Mouse (Mus musculus) CH12.LX (cell line): ENCODE data around the gene Fryl. TPM values are rescaled to one million over a fixed set of nuclear protein-coding genes. Genes with fewer than 3 reads are reported as not detected.

Experiments
- DNase-seq: peaks from one replicate; pipeline ENCODE4 v3.0.0-alpha.2; 2013; ENCODE audit errors: extremely low read depth
- H3K27ac ChIP-seq: 2 replicates; pipeline ENCODE4 v1.5.1; 2012; ENCODE audit warnings: low read depth, mild to moderate bottlenecking, control low read depth, moderate library complexity; ENCODE audit not compliant: insufficient read depth
- H3K27me3 ChIP-seq: replicated peaks from 2 replicates; pipeline ENCODE3; 2012; ENCODE audit warnings: inconsistent platforms
- H3K36me3 ChIP-seq, 2 experiments: replicated peaks in 1 of 2; 2 replicates each; pipeline versions ENCODE3 to v1.6.1; 2012; ENCODE audit warnings: inconsistent platforms in 1 of 2, low read length in 1 of 2, mild to moderate bottlenecking in 1 of 2, mixed read lengths in 1 of 2, moderate library complexity in 1 of 2; ENCODE audit not compliant: control insufficient read depth in 1 of 2, insufficient read depth in 1 of 2
- H3K4me1 ChIP-seq, 2 experiments: 2 replicates each; pipeline ENCODE4 v1.6.1; 2012; ENCODE audit warnings: inconsistent platforms in 1 of 2, moderate library complexity in 1 of 2; ENCODE audit not compliant: insufficient read depth in 2 of 2, control insufficient read depth in 1 of 2
- H3K4me2 ChIP-seq: 2 replicates; pipeline ENCODE4 v1.6.1; 2012; ENCODE audit warnings: low read depth, mild to moderate bottlenecking, control low read depth; ENCODE audit not compliant: poor library complexity, insufficient read depth, severe bottlenecking
- H3K4me3 ChIP-seq, 3 experiments: fragments of 150-350 bp in 1 of 3; sonication (generic) in 1 of 3; replicated peaks in 1 of 3; 2 replicates each; pipeline versions ENCODE3 to v1.5.1; 2011 to 2012; ENCODE audit warnings: low read depth in 2 of 3, low read length in 2 of 3, mild to moderate bottlenecking in 2 of 3, moderate library complexity in 2 of 3, control low read depth in 1 of 3, improper control_type of control experiment in 1 of 3, inconsistent platforms in 1 of 3, mixed read lengths in 1 of 3; ENCODE audit not compliant: poor library complexity in 1 of 3
- H3K79me2 ChIP-seq: replicated peaks from 2 replicates; pipeline ENCODE4 v1.6.1; 2012; ENCODE audit warnings: mild to moderate bottlenecking, moderate library complexity; ENCODE audit not compliant: control insufficient read depth, poor library complexity, insufficient read depth, severe bottlenecking; ENCODE audit errors: extremely low read depth
- H3K9ac ChIP-seq: 2 replicates; pipeline ENCODE4 v1.6.1; 2012; ENCODE audit warnings: low read depth, mild to moderate bottlenecking, control low read depth, moderate library complexity; ENCODE audit not compliant: insufficient read depth
- H3K9me3 ChIP-seq: replicated peaks from 2 replicates; pipeline ENCODE3; 2012; ENCODE audit warnings: low read length, inconsistent platforms, mixed read lengths
- CTCF ChIP-seq, 2 experiments: IDR thresholded peaks in 1 of 2; conservative IDR thresholded peaks in 1 of 2; 2 replicates each; pipeline ENCODE4 v1.5.1; 2011 to 2012; ENCODE audit warnings: low read depth in 2 of 2, low read length in 2 of 2, improper control_type of control experiment in 1 of 2, inconsistent platforms in 1 of 2, mild to moderate bottlenecking in 1 of 2, moderate library complexity in 1 of 2
- E2F4 ChIP-seq: IDR thresholded peaks from 2 replicates; pipeline ENCODE4 v1.6.1; 2011; ENCODE audit warnings: low read depth, low read length, improper control_type of control experiment; ENCODE audit not compliant: insufficient replicate concordance
- EP300 ChIP-seq: IDR thresholded peaks from 2 replicates; pipeline ENCODE4 v1.6.1; 2011; ENCODE audit warnings: low read length, improper control_type of control experiment
- JUND ChIP-seq: conservative IDR thresholded peaks from 2 replicates; pipeline ENCODE4 v1.6.1; 2011; ENCODE audit warnings: low read depth, low read length, improper control_type of control experiment
- KAT2A ChIP-seq: IDR thresholded peaks from 2 replicates; pipeline ENCODE4 v1.6.1; 2012; ENCODE audit warnings: low read length, improper control_type of control experiment, inconsistent platforms; ENCODE audit not compliant: insufficient replicate concordance
- MAX ChIP-seq: IDR thresholded peaks from 2 replicates; pipeline ENCODE4 v1.6.1; 2011; ENCODE audit warnings: low read length, improper control_type of control experiment
- MAZ ChIP-seq: IDR thresholded peaks from 2 replicates; pipeline ENCODE4 v1.6.1; 2012; ENCODE audit warnings: low read depth, mild to moderate bottlenecking, inconsistent platforms, low read length, improper control_type of control experiment, moderate library complexity
- MEF2A ChIP-seq: IDR thresholded peaks from 2 replicates; pipeline ENCODE4 v1.6.1; 2014; ENCODE audit warnings: low read depth, mild to moderate bottlenecking, inconsistent platforms, low read length, improper control_type of control experiment, borderline replicate concordance
- MXI1 ChIP-seq: IDR thresholded peaks from 2 replicates; pipeline ENCODE4 v1.6.1; 2011; ENCODE audit warnings: mild to moderate bottlenecking, low read depth, low read length, improper control_type of control experiment
- PAX5 ChIP-seq: IDR thresholded peaks from 2 replicates; pipeline ENCODE4 v1.6.1; 2012; ENCODE audit warnings: low read length, inconsistent platforms, mixed read lengths
- POLR2AphosphoS2 ChIP-seq: IDR thresholded peaks from 2 replicates; pipeline ENCODE4 v1.6.1; 2011; ENCODE audit warnings: low read depth, low read length, improper control_type of control experiment
- RAD21 ChIP-seq: IDR thresholded peaks from 2 replicates; pipeline ENCODE4 v1.6.1; 2011; ENCODE audit warnings: low read depth, mild to moderate bottlenecking, low read length, improper control_type of control experiment, moderate library complexity
- RCOR1 ChIP-seq: conservative IDR thresholded peaks from 2 replicates; pipeline ENCODE4 v1.6.1; 2012; ENCODE audit warnings: low read depth, mild to moderate bottlenecking, inconsistent platforms, low read length, improper control_type of control experiment
- SIN3A ChIP-seq: IDR thresholded peaks from 2 replicates; pipeline ENCODE4 v1.6.1; 2012; ENCODE audit warnings: low read length, improper control_type of control experiment, inconsistent platforms
- TCF12 ChIP-seq: IDR thresholded peaks from 2 replicates; pipeline ENCODE4 v1.6.1; 2014; ENCODE audit warnings: low read depth, mild to moderate bottlenecking, inconsistent platforms, low read length, improper control_type of control experiment
- USF1 ChIP-seq: IDR thresholded peaks from 2 replicates; pipeline ENCODE4 v1.6.1; 2014; ENCODE audit warnings: low read depth, mild to moderate bottlenecking, inconsistent platforms, low read length, improper control_type of control experiment
- ZMIZ1 ChIP-seq: IDR thresholded peaks from 2 replicates; pipeline ENCODE4 v1.6.1; 2012; ENCODE audit warnings: low read depth, mild to moderate bottlenecking, inconsistent platforms, low read length, improper control_type of control experiment
- dilution Hi-C: fragments of 300-500 bp; cut with MboI; formaldehyde crosslinking; loops from 2 replicates; pipeline ENCODE4 v1.14.3; 2020; ENCODE audit warnings: low sequenced_read_pairs; ENCODE audit not compliant: extremely low pct_unique_long_range_greater_than_20kb, extremely low pct_ligation_motif_present
- in situ Hi-C: fragments of 300-500 bp; cut with MboI; formaldehyde crosslinking; loops from 3 replicates; pipeline ENCODE4 v1.14.3; 2019; ENCODE audit warnings: low sequenced_read_pairs, low pct_ligation_motif_present, low pct_unique_long_range_greater_than_20kb, mixed read lengths
- polyA plus RNA-seq: library from polyadenylated mRNA; unstranded; fragments of >175 nt; gene quantifications from 2 replicates; pipeline ENCODE4 v1.2.1, GENCODE M21; 2012; ENCODE audit warnings: low read depth; ENCODE audit not compliant: insufficient read length
- total RNA-seq, 2 experiments: library from RNA; depleted of rRNA; stranded (reverse); fragments of 300-350 nt in 1 of 2; fragments of >200 nt in 1 of 2; gene quantifications; 2 replicates each; pipeline ENCODE4 v1.2.3; 2012 to 2014

Fryl gene
- total and polyA plus RNA-seq, 3 experiments = 23.2 to 38.4 (median 31.3) TPM

DNA sequence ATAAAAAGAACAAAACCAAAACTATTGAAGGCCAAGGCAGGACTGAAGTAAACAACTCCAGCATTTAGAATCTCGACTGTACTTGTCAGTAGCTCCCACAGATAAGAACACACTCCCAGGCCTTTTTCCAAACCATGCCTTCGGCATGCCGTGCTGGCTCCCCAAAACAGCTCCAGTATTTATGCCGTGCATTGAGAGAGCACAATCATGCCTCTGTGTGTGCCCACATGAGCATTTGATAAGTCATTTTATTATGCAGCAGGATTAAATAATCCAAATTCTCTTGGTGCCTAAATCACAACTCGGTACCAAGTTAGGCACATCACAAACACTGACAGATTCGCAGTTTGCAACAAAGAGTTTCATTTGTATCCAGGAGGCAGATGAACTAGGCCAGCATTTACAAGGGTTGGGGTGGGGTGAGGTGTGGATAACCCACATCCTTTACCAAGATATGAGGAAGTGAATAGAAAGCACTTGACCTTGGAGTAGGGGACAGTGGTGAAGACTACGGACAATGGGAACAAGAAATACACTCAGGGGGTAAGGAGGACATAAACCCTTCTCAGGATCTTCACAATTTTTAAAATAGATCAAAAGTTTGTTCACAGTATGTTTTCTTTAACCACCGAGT is 50.3 kb downstream of the Fryl start:
- Histone ChIP-seq H3K4me3 (no peak overlapping the region), H3K27me3 (no peaks in the 10 kb centered on the region), H3K4me2 (peak overlapping the region; percentile 61), H3K79me2 (peaks cover 9% of the 10 kb centered on the region; the same call in 1 of the 2 replicates), H3K4me1 (peaks cover 20 to 75% of the 10 kb centered on the region in 2 experiments), H3K9ac (peak overlapping the region; percentile 56), H3K27ac (peak overlapping the region; percentile 67; the same call in 1 of the 2 replicates), H3K36me3 (peaks cover 0 to 19% of the 10 kb centered on the region in 2 experiments), H3K9me3 (peaks cover 3% of the 10 kb centered on the region)
- dilution Hi-C loops (no loop called here), in situ Hi-C loops (loop anchor here (10.0 kb wide), 1 partner anchor 49 kb away; the partner anchor contains the start of gene Fryl)
- TF ChIP-seq E2F4 = 0 out of 2 replicates have a peak, but pooled peaks have one; percentile 28
- no peak for TF ChIP-seq MXI1
- no peak for TF ChIP-seq TCF12
- TF ChIP-seq SIN3A = peak; percentile 26; the same call in 1 of the 2 replicates
- TF ChIP-seq EP300 = peak; percentile 31; the same call in 1 of the 2 replicates
- DNase-seq = no peak

GRCm38 (mm10) chr5:73205050-73205449 is 51.4 kb downstream of the Fryl start:
- TF ChIP-seq RAD21 = no peak
- TF ChIP-seq CTCF (conservative IDR thresholded peaks at IDR 0.05 in 1 of 2, IDR thresholded peaks at IDR 0.05 in 1 of 2; ENCODE audit: low read depth in 2 of 2, low read length in 2 of 2) = no peak
- TF ChIP-seq RCOR1 = no peak
- no peak for TF ChIP-seq PAX5
- no peak for TF ChIP-seq MEF2A
- TF ChIP-seq USF1 = no peak
- no peak for TF ChIP-seq JUND
- TF ChIP-seq MAX = no peak
- no peak for TF ChIP-seq POLR2AphosphoS2
- TF ChIP-seq ZMIZ1 = no peak
- no peak for TF ChIP-seq MAZ
- TF ChIP-seq KAT2A = no peak
- H3K27me3 ChIP-seq = no peaks in the 10 kb centered on the region
- no peak overlapping the region for H3K4me3 ChIP-seq
- no peak overlapping the region for H3K9ac ChIP-seq
- DNase-seq = no peak
- H3K36me3 ChIP-seq = peaks cover 0 to 19% of the 10 kb centered on the region in 2 experiments
- H3K4me2 ChIP-seq = no peak overlapping the region
- H3K4me1 ChIP-seq = peaks cover 22 to 75% of the 10 kb centered on the region in 2 experiments
- no peak overlapping the region for H3K27ac ChIP-seq
- dilution Hi-C loops = no loop called here
- H3K79me2 ChIP-seq = peaks cover 9% of the 10 kb centered on the region; the same call in 1 of the 2 replicates
- H3K9me3 ChIP-seq = peaks cover 3% of the 10 kb centered on the region
- in situ Hi-C loops = loop anchor here (10.0 kb wide), 1 partner anchor 50 kb away; the partner anchor contains the start of gene Fryl
